Mouse (Mus musculus) liver, adult 2 months (tissue): Measurements from ENCODE around the gene Asz1.

Source experiments
- CTCF ChIP-seq: fragments of 200-500 bp; IDR thresholded peaks from 2 replicates; pipeline ENCODE4 v1.5.1; 2011; ENCODE audit warnings: low read depth, low read length, control low read depth
- POLR2A ChIP-seq: fragments of 200-500 bp; IDR thresholded peaks from 2 replicates; pipeline ENCODE4 v1.6.1; 2011; ENCODE audit warnings: low read length, control low read depth; ENCODE audit not compliant: insufficient read depth; ENCODE audit errors: extremely low read depth

GRCm38 (mm10) chr6:18078615-18079014 lies 30.2 kb downstream of the Asz1 start:
- TF ChIP-seq POLR2A = no peak
- peak; percentile 19; the same call in 1 of the 2 replicates for TF ChIP-seq CTCF
